Mouse (Mus musculus): ENCODE measurements around the gene Il11. TPM values are rescaled to one million over a fixed set of nuclear protein-coding genes. Genes with fewer than 3 reads are reported as not detected.

Il11 gene
- polyA plus RNA-seq (2014; fragmentation: Illumina TruSeq; extraction: RNeasy Lipid Tissue Mini Kit (QIAGEN cat#74804); ENCODE audit: low read depth, low replicate concordance) = not detected

DNA sequence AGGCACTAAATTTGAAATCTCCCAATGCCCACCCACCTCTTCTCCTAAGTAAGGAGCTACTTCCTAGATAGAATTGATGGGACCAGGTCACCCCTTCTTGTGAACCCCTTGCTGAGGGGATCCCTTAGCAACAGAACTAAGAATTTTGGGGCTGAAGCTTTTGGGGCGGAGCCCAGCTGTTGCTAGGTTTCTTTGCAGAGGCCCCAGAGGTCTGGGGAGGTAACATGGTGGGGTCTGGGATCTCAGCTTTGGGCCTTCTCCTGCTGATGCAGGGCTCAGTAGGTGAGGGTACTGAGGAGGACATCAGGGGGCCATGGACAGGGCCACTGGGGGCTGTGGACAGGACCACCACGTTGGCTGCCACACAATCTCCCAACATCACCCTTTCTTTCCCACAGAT lies at the start of gene Il11, which contains the start of gene Tmem190:
TSS of gene Il11 (minus strand) at position 101 of the 400 bp plus-strand sequence.
TSS of gene Tmem190 (plus strand) at position 179 of the 400 bp plus-strand sequence.

DNA sequence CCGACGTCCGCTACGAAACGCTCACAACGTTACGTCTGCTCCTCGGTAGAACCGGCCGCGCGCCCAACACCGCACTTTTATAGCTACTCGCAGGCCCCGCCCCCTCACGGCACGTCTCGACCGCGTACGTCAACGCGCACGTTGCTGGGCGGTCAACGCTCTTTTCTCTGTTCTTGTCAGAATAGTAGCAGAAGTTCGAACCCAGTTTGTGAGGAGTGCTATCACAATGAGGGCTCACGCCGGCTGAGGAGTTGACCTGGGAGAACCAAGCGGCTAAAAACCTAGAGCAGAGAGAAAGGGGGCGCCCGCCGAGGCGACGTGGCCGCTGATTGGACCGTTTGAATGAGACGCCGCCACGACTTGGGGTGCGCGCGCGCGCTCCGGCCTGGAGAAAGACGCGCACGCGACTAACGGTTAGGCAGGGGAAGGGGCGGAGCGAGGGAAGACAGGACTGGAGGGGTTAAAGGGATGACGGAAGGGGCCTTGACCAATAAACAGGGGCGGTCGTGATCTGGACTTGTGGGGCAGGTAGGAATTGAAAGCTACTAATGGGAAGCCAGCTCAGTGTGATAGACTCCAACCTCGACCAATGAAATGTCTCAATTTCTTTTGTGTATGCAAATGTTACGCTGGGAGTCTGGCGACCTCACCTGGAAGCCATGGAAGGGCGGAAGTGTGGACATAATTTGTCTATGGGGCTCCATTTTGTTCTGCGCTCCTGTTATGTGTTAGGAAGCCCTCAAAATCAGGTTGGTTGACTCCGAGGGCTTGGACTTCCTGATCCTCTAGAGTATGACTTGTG lies 29.8 kb upstream of the Il11 start, which contains the start of gene Ube2s:
TSS of gene Ube2s (minus strand) at position 288 of the 802 bp plus-strand sequence.

GRCm38 (mm10) chr7:4792278-4793212 lies 9.9 kb upstream of the Il11 start, which contains the start of gene Rpl28:
Gene Rpl28, plus strand, starts transcription at chr7:4792874.

GRCm38 (mm10) chr7:4789436-4789935 lies 6.8 kb upstream of the Il11 start, which contains the start of gene Tmem238:
Gene Tmem238, minus strand, starts transcription at chr7:4789656.

DNA sequence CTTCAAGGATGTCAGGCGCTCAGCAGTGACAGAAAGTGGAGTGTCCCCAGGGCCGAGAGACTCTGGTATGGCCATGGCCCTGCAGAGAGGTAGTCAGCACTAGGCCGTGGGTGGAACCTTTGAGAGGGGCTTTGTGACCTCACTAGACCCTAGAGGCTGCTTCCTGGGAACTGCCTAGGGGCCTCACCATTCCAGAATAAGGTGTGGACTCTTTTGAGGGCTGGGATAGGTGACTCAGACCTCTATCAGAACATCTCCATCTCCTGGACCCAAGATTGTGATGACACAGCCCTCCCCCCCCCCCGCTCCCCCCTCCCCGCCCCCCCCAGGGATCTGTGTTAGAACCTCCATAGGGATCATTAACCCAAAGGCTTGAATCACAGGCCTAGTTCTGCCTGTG lies 11.5 kb downstream of the Il11 start, which contains the start of gene Fam71e2:
TSS of gene Fam71e2 (minus strand) at position 101 of the 400 bp plus-strand sequence.

GRCm38 (mm10) chr7:4752821-4753570 lies 29.7 kb downstream of the Il11 start, which contains the start of gene Cox6b2:
Gene Cox6b2, minus strand, starts transcription at chr7:4753094.

GRCm38 (mm10) chr7:4739544-4740275 lies 42.9 kb downstream of the Il11 start, which contains the start of gene Kmt5c:
Gene Kmt5c, plus strand, starts transcription at chr7:4740115.

GRCm38 (mm10) chr7:4725169-4725568 lies 57.5 kb downstream of the Il11 start, which contains the start of gene Tmem150b:
Gene Tmem150b, minus strand, starts transcription at chr7:4725249.

Other genes with a start within 250 kb of the Il11 start
- 0.97 TPM for gene Syt5, start 235.3 kb downstream of the Il11 start, polyA plus RNA-seq (2014; fragmentation: Illumina TruSeq; extraction: RNeasy Lipid Tissue Mini Kit (QIAGEN cat#74804); ENCODE audit: low read depth, low replicate concordance)
- gene Ptprh, start 178.8 kb downstream of the Il11 start, polyA plus RNA-seq (2014; fragmentation: Illumina TruSeq; extraction: RNeasy Lipid Tissue Mini Kit (QIAGEN cat#74804); ENCODE audit: low read depth, low replicate concordance) = not detected
- gene Tmem86b, start 151.4 kb downstream of the Il11 start, polyA plus RNA-seq (2014; fragmentation: Illumina TruSeq; extraction: RNeasy Lipid Tissue Mini Kit (QIAGEN cat#74804); ENCODE audit: low read depth, low replicate concordance) = 7.5 TPM
- 64.9 TPM for gene Ppp6r1, start 123.8 kb downstream of the Il11 start, polyA plus RNA-seq (2014; fragmentation: Illumina TruSeq; extraction: RNeasy Lipid Tissue Mini Kit (QIAGEN cat#74804); ENCODE audit: low read depth, low replicate concordance)
- 37.1 TPM for gene Hspbp1, start 97.8 kb downstream of the Il11 start, polyA plus RNA-seq (2014; fragmentation: Illumina TruSeq; extraction: RNeasy Lipid Tissue Mini Kit (QIAGEN cat#74804); ENCODE audit: low read depth, low replicate concordance)
- gene Brsk1, start 92.3 kb downstream of the Il11 start, polyA plus RNA-seq (2014; fragmentation: Illumina TruSeq; extraction: RNeasy Lipid Tissue Mini Kit (QIAGEN cat#74804); ENCODE audit: low read depth, low replicate concordance) = 2.1 TPM
- not detected for gene Tmem150b, start 57.6 kb downstream of the Il11 start, polyA plus RNA-seq (2014; fragmentation: Illumina TruSeq; extraction: RNeasy Lipid Tissue Mini Kit (QIAGEN cat#74804); ENCODE audit: low read depth, low replicate concordance)
- 22.8 TPM for gene Kmt5c, start 42.7 kb downstream of the Il11 start, polyA plus RNA-seq (2014; fragmentation: Illumina TruSeq; extraction: RNeasy Lipid Tissue Mini Kit (QIAGEN cat#74804); ENCODE audit: low read depth, low replicate concordance)
- 10.7 TPM for gene Cox6b2, start 29.8 kb downstream of the Il11 start, polyA plus RNA-seq (2014; fragmentation: Illumina TruSeq; extraction: RNeasy Lipid Tissue Mini Kit (QIAGEN cat#74804); ENCODE audit: low read depth, low replicate concordance)
- gene Fam71e2, start 11.6 kb downstream of the Il11 start, polyA plus RNA-seq (2014; fragmentation: Illumina TruSeq; extraction: RNeasy Lipid Tissue Mini Kit (QIAGEN cat#74804); ENCODE audit: low read depth, low replicate concordance) = not detected
- gene Tmem190, start 78 bp upstream of the Il11 start, polyA plus RNA-seq (2014; fragmentation: Illumina TruSeq; extraction: RNeasy Lipid Tissue Mini Kit (QIAGEN cat#74804); ENCODE audit: low read depth, low replicate concordance) = not detected
- gene Tmem238, start 6.8 kb upstream of the Il11 start, polyA plus RNA-seq (2014; fragmentation: Illumina TruSeq; extraction: RNeasy Lipid Tissue Mini Kit (QIAGEN cat#74804); ENCODE audit: low read depth, low replicate concordance) = 6.3 TPM
- 392 TPM for gene Rpl28, start 10.0 kb upstream of the Il11 start, polyA plus RNA-seq (2014; fragmentation: Illumina TruSeq; extraction: RNeasy Lipid Tissue Mini Kit (QIAGEN cat#74804); ENCODE audit: low read depth, low replicate concordance)
- gene Ube2s, start 29.7 kb upstream of the Il11 start, polyA plus RNA-seq (2014; fragmentation: Illumina TruSeq; extraction: RNeasy Lipid Tissue Mini Kit (QIAGEN cat#74804); ENCODE audit: low read depth, low replicate concordance) = 101 TPM
- gene Shisa7, start 61.8 kb upstream of the Il11 start, polyA plus RNA-seq (2014; fragmentation: Illumina TruSeq; extraction: RNeasy Lipid Tissue Mini Kit (QIAGEN cat#74804); ENCODE audit: low read depth, low replicate concordance) = not detected
- 13.4 TPM for gene Isoc2b, start 87.4 kb upstream of the Il11 start, polyA plus RNA-seq (2014; fragmentation: Illumina TruSeq; extraction: RNeasy Lipid Tissue Mini Kit (QIAGEN cat#74804); ENCODE audit: low read depth, low replicate concordance)
- gene Isoc2a, start 94.3 kb upstream of the Il11 start, polyA plus RNA-seq (2014; fragmentation: Illumina TruSeq; extraction: RNeasy Lipid Tissue Mini Kit (QIAGEN cat#74804); ENCODE audit: low read depth, low replicate concordance) = 45.8 TPM
- gene Gm36210, start 123.7 kb upstream of the Il11 start, polyA plus RNA-seq (2014; fragmentation: Illumina TruSeq; extraction: RNeasy Lipid Tissue Mini Kit (QIAGEN cat#74804); ENCODE audit: low read depth, low replicate concordance) = not detected
- 4.9 TPM for gene Zfp628, start 132.4 kb upstream of the Il11 start, polyA plus RNA-seq (2014; fragmentation: Illumina TruSeq; extraction: RNeasy Lipid Tissue Mini Kit (QIAGEN cat#74804); ENCODE audit: low read depth, low replicate concordance)
- gene Nat14, start 139.2 kb upstream of the Il11 start, polyA plus RNA-seq (2014; fragmentation: Illumina TruSeq; extraction: RNeasy Lipid Tissue Mini Kit (QIAGEN cat#74804); ENCODE audit: low read depth, low replicate concordance) = 4.8 TPM
- 4.7 TPM for gene Ssc5d, start 142.9 kb upstream of the Il11 start, polyA plus RNA-seq (2014; fragmentation: Illumina TruSeq; extraction: RNeasy Lipid Tissue Mini Kit (QIAGEN cat#74804); ENCODE audit: low read depth, low replicate concordance)
- gene Sbk2, start 181.5 kb upstream of the Il11 start, polyA plus RNA-seq (2014; fragmentation: Illumina TruSeq; extraction: RNeasy Lipid Tissue Mini Kit (QIAGEN cat#74804); ENCODE audit: low read depth, low replicate concordance) = 56.6 TPM
- 60.8 TPM for gene Sbk3, start 188.3 kb upstream of the Il11 start, polyA plus RNA-seq (2014; fragmentation: Illumina TruSeq; extraction: RNeasy Lipid Tissue Mini Kit (QIAGEN cat#74804); ENCODE audit: low read depth, low replicate concordance)
- gene Zfp579, start 213.3 kb upstream of the Il11 start, polyA plus RNA-seq (2014; fragmentation: Illumina TruSeq; extraction: RNeasy Lipid Tissue Mini Kit (QIAGEN cat#74804); ENCODE audit: low read depth, low replicate concordance) = 25.1 TPM
- 14.0 TPM for gene Zfp524, start 231.6 kb upstream of the Il11 start, polyA plus RNA-seq (2014; fragmentation: Illumina TruSeq; extraction: RNeasy Lipid Tissue Mini Kit (QIAGEN cat#74804); ENCODE audit: low read depth, low replicate concordance)
- 17.3 TPM for gene Fiz1, start 231.8 kb upstream of the Il11 start, polyA plus RNA-seq (2014; fragmentation: Illumina TruSeq; extraction: RNeasy Lipid Tissue Mini Kit (QIAGEN cat#74804); ENCODE audit: low read depth, low replicate concordance)
- not detected for gene Gm44973, start 232.6 kb upstream of the Il11 start, polyA plus RNA-seq (2014; fragmentation: Illumina TruSeq; extraction: RNeasy Lipid Tissue Mini Kit (QIAGEN cat#74804); ENCODE audit: low read depth, low replicate concordance)
- gene Zfp865, start 237.5 kb upstream of the Il11 start, polyA plus RNA-seq (2014; fragmentation: Illumina TruSeq; extraction: RNeasy Lipid Tissue Mini Kit (QIAGEN cat#74804); ENCODE audit: low read depth, low replicate concordance) = 11.4 TPM
- not detected for gene Ccdc106, start 237.7 kb upstream of the Il11 start, polyA plus RNA-seq (2014; fragmentation: Illumina TruSeq; extraction: RNeasy Lipid Tissue Mini Kit (QIAGEN cat#74804); ENCODE audit: low read depth, low replicate concordance)

All from heart, adult 10 weeks (tissue).